Mouse (Mus musculus) bone marrow, adult 2 months (tissue): ENCODE data around the gene Zfp146. TPM values are rescaled to one million over a fixed set of nuclear protein-coding genes. Genes with fewer than 3 reads are reported as not detected.
A peak's percentile ranks its signal among the peaks of the same experiment; 100 is the strongest.
"Not testable (repeated sequence)": the region's sequence is repeated elsewhere in the genome, so short reads cannot be mapped to it uniquely, and the experiment has no call there.

Experiments used
- H3K27ac ChIP-seq: fragments of 200-500 bp; 2 replicates; pipeline ENCODE4 v1.5.1; 2012; ENCODE audit warnings: low read depth, mild to moderate bottlenecking, control low read depth, inconsistent platforms, low read length; ENCODE audit not compliant: control insufficient read depth, poor library complexity, insufficient read depth
- H3K4me1 ChIP-seq: fragments of 200-500 bp; 2 replicates; pipeline ENCODE4 v1.6.1; 2011; ENCODE audit warnings: low read length; ENCODE audit not compliant: control insufficient read depth, insufficient read depth
- H3K4me3 ChIP-seq: fragments of 200-500 bp; replicated peaks from 2 replicates; pipeline ENCODE3; 2011; ENCODE audit warnings: mild to moderate bottlenecking, low read depth, low read length, control low read depth; ENCODE audit not compliant: control insufficient read depth
- CTCF ChIP-seq: fragments of 200-500 bp; IDR thresholded peaks from 2 replicates; pipeline ENCODE4 v1.5.1; 2011; ENCODE audit warnings: low read length, control low read depth; ENCODE audit not compliant: control insufficient read depth, insufficient read depth
- POLR2A ChIP-seq: fragments of 200-500 bp; IDR thresholded peaks from 2 replicates; pipeline ENCODE4 v1.6.1; 2011; ENCODE audit warnings: low read depth, mild to moderate bottlenecking, control low read depth, low read length, borderline replicate concordance; ENCODE audit not compliant: control insufficient read depth
- WGBS: fragments of 180-500 bp; shearing (Covaris S2); methylation state at CpG from one replicate; pipeline ENCODE4 v1.1.7; 2018; 5-methylcytosine and 5-hydroxymethylcytosine counted together
- polyA plus RNA-seq: library from polyadenylated mRNA; stranded (reverse); fragments of >200 nt; gene quantifications from 2 replicates; pipeline ENCODE4 v1.2.4, GENCODE M21; 2011; ENCODE audit warnings: low replicate concordance; ENCODE audit not compliant: missing spikeins, insufficient read depth, insufficient read length

The Zfp146 gene
- polyA plus RNA-seq, result 11.2 and 13.7 TPM in 2 replicates

GRCm38 (mm10) chr7:30169583-30170282, at the start of gene Zfp146:
Gene Zfp146, minus strand, starts transcription at chr7:30169750.
- H3K4me3 ChIP-seq, result peak within 1 kb of the TSS; percentile 95
- WGBS, result under 1% methylated on average over 36 of the region's 36 CpGs
- peaks cover 1% of the 10 kb centered on the region; the same call in 1 of the 2 replicates for H3K4me1 ChIP-seq
- TF ChIP-seq CTCF, result no peak
- TF ChIP-seq POLR2A, result peak; percentile 89
- peak within 1 kb of the TSS; percentile 68 for H3K27ac ChIP-seq

GRCm38 (mm10) chr7:30217277-30217676, 47.7 kb upstream of the Zfp146 start:
- Histone ChIP-seq H3K27ac (no peak overlapping the region), H3K4me3 (no peak overlapping the region), H3K4me1 (peaks cover 3% of the 10 kb centered on the region; the same call in 1 of the 2 replicates)
- 86% methylated on average over 2 of the region's 2 CpGs for WGBS
- no peak for TF ChIP-seq POLR2A

DNA sequence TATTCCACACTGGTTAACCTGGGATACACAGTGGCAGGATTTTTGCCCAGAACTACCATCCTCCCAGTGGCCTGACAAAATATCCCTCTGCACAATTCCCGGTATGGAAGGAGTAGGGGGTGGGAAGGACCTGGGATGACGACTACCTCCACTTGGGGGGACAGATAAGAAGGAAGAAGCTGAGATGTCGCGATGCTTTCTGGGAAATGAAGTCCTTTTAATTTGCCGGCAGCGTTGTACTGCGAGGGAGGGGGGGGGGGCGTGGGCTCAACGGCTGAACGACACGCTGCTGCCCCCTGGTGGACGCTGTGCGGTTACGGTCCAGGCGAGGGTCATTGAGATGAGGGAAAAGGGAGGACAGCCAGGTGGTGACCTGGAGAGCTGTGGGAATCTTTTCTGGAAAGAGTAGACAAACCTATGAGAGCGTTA, 47.2 kb upstream of the Zfp146 start:
- 0 out of 2 replicates have a peak, but pooled peaks have one; percentile 17 for TF ChIP-seq POLR2A
- TF ChIP-seq CTCF, result peak; percentile 88
- no peak overlapping the region for H3K27ac ChIP-seq
- WGBS, result 2% methylated on average over 16 of the region's 16 CpGs
- H3K4me1 ChIP-seq, result peaks cover 3% of the 10 kb centered on the region; the same call in 1 of the 2 replicates
- no peak overlapping the region for H3K4me3 ChIP-seq

DNA sequence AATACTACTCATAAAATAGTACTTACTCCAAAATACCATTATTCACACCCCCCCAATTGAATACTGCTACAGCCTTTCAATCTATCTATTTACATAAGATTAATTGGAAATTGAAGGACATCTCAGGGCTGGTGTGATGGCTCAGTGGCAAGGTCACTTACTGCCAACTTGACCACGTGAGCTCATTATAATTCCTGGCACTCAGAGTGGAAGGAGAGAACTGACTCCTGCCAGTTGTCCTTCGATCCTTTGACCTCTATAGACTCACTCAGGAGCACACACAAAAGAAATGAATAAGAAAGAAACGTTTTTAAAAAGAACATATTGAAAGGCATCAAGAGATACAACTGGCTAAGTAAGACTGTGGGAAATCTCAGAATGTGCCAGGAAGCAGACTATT, 46.3 kb upstream of the Zfp146 start:
- Histone ChIP-seq H3K4me3 (no peak overlapping the region), H3K4me1 (peaks cover 3% of the 10 kb centered on the region; the same call in 1 of the 2 replicates), H3K27ac (no peak overlapping the region)
- TF ChIP-seq CTCF (no peak), POLR2A (no peak)
- 77% methylated on average over 3 of the region's 3 CpGs for WGBS

DNA sequence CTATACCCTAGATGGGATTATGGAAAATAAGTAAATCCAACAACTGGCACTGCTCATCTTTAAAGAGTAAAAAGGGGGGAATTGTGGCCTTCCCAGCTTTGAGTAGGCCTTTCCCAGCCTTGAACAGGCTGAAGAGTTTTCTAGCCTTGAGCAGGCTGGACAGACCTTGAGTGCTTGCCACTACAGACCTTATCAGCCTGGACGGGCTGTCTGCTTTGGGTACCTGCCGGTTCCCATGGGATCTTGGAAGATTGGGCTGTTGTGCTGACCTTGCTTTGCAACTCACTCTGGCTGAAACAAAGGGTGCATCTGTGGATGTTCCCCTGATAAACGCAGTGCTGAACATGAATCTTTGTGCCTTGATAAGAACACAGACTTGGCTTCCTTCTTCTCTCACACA, 44.3 kb upstream of the Zfp146 start:
- Histone ChIP-seq H3K27ac (no peak overlapping the region), H3K4me3 (no peak overlapping the region), H3K4me1 (peaks cover under 1% of the 10 kb centered on the region; the same call in 1 of the 2 replicates)
- no peak for TF ChIP-seq POLR2A
- no peak for TF ChIP-seq CTCF
- 80% methylated on average over 3 of the region's 3 CpGs for WGBS

- H3K4me1 ChIP-seq, result no peaks in the 10 kb centered on the region
- 55% methylated on average over 4 of the region's 4 CpGs for WGBS
- H3K27ac ChIP-seq, result no peak overlapping the region
- TF ChIP-seq POLR2A (no peak), CTCF (no peak)
- H3K4me3 ChIP-seq, result no peak overlapping the region
Observed at GRCm38 (mm10) chr7:30211025-30211424, 41.5 kb upstream of the Zfp146 start.

- not testable (repeated sequence) for H3K4me3 ChIP-seq, H3K4me1 ChIP-seq, H3K27ac ChIP-seq
- 50% methylated on average over 5 of the region's 5 CpGs for WGBS
Observed at GRCm38 (mm10) chr7:30206364-30206763, 36.8 kb upstream of the Zfp146 start.

- no peaks in the 10 kb centered on the region for H3K4me1 ChIP-seq
- 5% methylated on average over 2 of the region's 2 CpGs for WGBS
- H3K27ac ChIP-seq, result no peak overlapping the region
- H3K4me3 ChIP-seq, result no peak overlapping the region
- peak; percentile 58 for TF ChIP-seq CTCF
- no peak for TF ChIP-seq POLR2A
Observed at GRCm38 (mm10) chr7:30205383-30205782, 35.8 kb upstream of the Zfp146 start.
